Mouse (Mus musculus) heart, postnatal 0 days (tissue): ENCODE results near the gene Med27.

Experiments used
- CTCF ChIP-seq: IDR thresholded peaks from 2 replicates; pipeline ENCODE4 v1.5.1; 2016; ENCODE audit warnings: antibody characterized with exemption, control low read depth, low read depth
- EP300 ChIP-seq: IDR thresholded peaks from 2 replicates; pipeline ENCODE4 v1.6.1; 2016; ENCODE audit warnings: antibody characterized with exemption, low read depth

DNA sequence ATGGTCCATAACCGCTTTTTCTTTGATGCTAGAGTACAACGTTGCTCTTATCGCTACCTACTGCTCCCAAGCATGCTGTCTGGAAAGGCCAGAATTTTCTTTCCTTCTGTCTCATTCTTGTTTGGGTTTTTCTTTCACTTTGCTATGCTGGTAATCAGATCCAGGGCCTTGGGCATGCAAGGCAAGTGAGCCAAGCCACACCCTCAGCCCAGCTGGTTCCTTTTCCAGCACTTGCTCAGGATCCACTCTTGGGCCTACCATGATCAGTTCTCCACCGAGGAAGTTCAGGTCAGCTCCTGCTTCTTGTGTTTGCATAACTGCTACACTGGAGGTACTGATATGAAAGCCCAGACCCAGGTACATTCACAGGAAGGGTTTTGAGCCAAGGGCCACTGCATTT lies 44.5 kb downstream of the Med27 start:
- TF ChIP-seq EP300: no peak
- no peak for TF ChIP-seq CTCF
